Mouse (Mus musculus) stomach, postnatal 0 days (tissue): Measurements from ENCODE around the gene Zfand3.
A peak's percentile ranks its signal among the peaks of the same experiment; 100 is the strongest.

Source experiments
- CTCF ChIP-seq: IDR thresholded peaks from 2 replicates; pipeline ENCODE4 v1.5.1; 2016; ENCODE audit warnings: antibody characterized with exemption, low read depth, mild to moderate bottlenecking, moderate library complexity
- EP300 ChIP-seq: optimal IDR thresholded peaks from 2 replicates; pipeline ENCODE3; 2016; ENCODE audit warnings: antibody characterized with exemption

DNA sequence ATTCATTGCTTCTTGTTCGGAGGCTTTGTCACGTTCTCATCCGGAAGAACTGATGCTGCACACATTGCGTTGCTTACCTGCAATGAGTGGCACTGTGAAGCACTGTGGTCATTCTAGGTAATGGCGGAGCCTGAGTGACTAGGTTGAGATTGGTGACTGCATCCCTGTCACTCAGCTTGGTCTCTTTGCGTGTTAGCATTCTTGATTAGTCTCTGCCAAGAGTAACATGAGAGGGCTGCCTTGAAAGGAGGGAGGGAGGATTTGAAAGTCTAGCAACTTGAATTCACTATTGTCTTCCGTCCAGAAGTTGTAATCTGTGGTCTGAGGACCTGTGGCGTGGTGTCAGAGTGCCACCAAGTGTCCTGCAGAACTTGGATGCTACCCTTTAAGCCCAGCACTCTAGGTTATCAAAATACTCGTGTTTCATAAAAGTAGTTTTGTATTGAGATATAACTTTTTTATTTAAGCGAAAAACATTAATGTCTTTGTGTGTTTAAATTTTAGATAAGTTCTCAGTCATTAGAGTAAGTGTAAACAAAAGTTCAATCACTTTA is 141.1 kb downstream of the Zfand3 start:
- TF ChIP-seq CTCF (peak; percentile 37), EP300 (no peak)
